Mouse (Mus musculus): ENCODE results near the gene Cacnb4. TPM values are rescaled to one million over a fixed set of nuclear protein-coding genes. Genes with fewer than 3 reads are reported as not detected.
A peak's percentile ranks its signal among the peaks of the same experiment; 100 is the strongest.

The Cacnb4 gene
- under 1 TPM; 0.27 to 0.28 TPM for total RNA-seq (2021)
- long read RNA-seq, experiment 1, partial matches to known transcripts, result 0 of 2 reads
- long read RNA-seq, experiment 1, other reads (novel, unspliced or antisense), result 2 of 2 reads
- long read RNA-seq, experiment 2, partial matches to known transcripts, result 0 of 6 reads
- long read RNA-seq, experiment 2, other reads (novel, unspliced or antisense), result 6 of 6 reads

- peak; percentile 21 to 50 for DNase-seq
These were observed at the start of gene Cacnb4 for GRCm38 (mm10) chr2:52676023-52676912. TSS of gene Cacnb4 (minus strand) at chr2:52676831.

DNA sequence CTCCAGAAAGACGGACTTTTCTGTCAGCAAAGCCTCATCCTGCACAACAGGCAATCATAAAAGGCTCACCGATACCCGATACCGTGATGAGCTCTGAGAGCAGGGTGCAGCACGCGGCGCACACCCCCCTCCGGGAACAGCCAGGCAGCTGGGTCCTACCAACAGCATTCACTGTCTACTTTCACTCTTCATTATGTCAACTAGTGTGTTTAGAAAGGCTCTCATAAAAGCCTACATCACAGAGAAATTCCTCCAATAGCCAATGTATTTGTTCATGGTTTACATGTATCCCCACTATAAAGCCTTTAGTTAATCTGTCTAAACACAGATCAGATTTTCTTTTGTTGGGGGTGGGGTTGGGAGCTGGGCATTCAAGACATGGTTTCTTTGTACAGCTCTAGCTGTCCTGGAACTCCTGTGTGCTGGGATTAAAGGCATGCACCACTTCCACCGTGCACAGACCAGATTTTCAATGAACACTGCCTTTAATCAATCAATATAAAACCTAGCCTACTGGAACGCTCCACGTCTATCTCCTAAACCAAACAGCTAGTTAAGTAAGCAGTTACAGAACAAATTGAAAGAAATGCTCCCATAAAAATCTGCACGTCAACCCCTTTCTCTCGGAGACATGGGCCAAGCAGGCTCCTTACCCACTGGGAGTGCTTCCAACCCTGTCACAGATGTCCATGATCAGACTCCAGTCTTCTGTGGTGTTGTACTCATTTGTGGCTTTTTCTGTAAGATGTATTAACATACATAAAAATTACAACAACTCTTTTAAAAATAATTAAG lies 43.8 kb upstream of the Cacnb4 start:
- DNase-seq, result no peak

GRCm38 (mm10) chr2:52717076-52717475 lies 40.4 kb upstream of the Cacnb4 start:
- DNase-seq, result peak; percentile 19 to 21

DNA sequence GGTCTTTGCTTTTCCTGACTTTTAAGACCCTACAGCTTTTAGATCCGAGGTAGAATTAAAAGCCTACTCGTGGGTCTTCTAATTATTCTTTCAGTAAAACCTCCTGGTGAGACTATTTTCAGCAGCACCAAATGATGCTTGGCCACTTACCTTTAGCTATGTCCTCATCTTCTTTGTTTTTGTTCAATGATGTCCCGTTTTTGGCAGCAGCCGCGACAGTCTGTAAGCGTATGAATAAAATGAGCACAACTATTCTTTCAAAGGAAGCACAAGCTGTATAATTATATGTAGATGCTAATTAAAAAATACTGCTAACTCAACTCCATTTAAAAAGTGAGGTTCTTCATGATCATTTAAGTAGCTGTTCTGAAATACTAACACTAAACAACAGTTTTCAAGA lies 38.9 kb upstream of the Cacnb4 start:
- DNase-seq, result no peak

GRCm38 (mm10) chr2:52714111-52714510 lies 37.5 kb upstream of the Cacnb4 start:
- DNase-seq, result no peak

DNA sequence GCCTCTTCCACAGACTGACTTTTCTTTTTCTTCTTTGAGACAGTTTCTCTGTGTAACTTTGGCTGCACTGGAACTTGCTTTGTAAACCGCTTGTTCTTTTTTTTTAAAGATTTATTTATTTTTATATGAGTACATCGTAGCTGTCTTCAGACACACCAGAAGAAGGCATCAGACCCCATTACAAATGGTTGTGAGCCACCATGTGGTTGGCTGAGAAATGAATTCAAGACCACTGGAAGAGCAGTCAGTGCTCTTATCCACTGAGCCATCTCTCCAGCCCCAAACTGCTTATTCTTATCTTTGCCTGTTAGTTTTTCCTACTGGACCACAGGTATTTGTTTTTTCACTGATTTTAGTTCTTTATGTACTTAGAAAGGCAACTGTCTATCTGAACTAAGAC lies 34.2 kb upstream of the Cacnb4 start:
- no peak for DNase-seq

DNA sequence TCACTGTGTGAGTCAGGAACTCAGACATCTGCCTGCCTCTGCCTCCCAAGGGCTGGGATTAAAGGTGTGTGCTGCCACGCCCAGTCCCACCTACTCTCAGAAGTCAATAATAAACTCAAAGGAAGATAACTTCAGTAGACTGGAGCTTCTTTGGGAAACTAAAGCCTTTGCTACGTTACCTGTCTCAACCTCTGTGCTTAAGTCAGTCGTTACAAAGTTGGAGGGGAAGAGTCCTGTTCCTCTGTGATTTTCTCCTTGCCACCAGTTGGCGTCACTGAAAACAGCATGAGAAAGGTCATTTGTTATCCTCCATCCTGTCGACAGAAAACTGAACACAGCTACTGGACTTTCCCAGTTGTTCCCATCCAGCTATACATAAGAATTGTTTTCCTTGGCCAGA lies 32.8 kb upstream of the Cacnb4 start:
- DNase-seq, result no peak

DNA sequence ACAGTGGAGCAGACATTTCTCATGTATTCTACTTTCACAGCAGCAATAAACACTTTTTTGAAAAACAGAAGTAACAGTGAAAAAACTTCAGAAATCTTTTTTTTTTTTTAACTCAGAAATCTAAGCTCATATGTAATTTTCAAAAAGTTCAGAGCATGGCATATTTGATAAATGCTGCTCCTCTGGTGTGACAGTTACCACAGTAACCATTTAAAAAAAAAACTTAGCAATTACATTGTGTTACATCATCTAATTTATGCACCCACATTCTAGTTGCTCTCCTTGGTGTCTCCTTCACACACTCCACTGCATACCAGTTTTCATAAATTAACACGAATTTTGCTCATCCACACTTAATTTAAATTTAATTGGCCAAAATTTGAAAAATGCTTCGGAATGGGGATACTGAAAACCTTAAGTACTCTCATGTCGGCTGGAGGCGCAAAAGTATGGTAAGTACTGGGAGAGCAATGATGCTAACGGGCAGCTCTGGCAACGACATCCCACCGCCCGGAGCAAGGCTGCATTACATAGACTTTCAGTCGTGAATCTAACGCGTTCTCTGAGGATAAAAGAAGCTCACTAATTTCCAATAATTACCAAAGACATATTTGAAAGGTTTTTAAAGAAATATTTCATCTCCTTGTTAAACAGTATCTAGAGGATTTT lies 24.9 kb upstream of the Cacnb4 start:
- DNase-seq, result no peak

DNA sequence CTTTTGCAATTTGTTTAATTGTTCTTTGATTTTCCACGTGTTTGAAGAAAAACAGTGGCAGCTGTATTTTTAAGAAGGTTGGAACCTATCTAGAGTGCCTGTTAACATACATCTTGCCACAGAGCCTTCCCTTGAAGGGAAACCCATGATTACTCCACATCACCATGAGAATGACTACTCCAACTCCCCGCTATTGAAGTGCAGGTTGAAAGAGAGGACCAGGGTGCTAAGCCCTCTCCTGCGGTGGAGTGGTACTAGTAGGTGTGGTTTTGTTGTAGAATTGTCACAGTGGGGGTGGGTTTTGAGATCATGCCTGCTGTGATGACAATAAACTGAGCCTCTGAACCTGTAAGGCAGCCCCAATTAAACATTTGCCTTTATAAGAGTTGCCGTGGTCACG lies 23.7 kb upstream of the Cacnb4 start:
- DNase-seq, result no peak

DNA sequence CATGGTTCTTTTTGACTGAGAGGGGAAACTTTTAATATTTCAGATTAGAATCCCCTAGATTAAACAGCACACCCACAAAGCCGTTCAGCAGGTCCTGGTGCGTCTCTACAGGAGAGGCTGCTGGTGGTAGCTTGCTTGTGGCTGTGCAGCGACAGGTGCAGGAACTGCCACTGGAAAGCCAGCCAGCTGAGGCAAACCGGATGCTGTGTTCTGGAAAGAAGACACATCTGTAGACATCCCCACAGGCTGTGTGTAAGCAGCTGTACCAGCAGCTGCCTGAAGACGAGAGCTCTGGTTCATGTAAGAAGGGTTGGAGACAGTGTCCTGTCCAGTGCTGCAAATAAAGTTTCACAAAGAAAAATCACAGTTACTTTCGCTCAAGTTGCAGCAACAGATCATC lies 18.0 kb upstream of the Cacnb4 start:
- DNase-seq, result no peak

GRCm38 (mm10) chr2:52691745-52692144 lies 15.1 kb upstream of the Cacnb4 start:
- no peak for DNase-seq

GRCm38 (mm10) chr2:52686601-52687000 lies 10.0 kb upstream of the Cacnb4 start:
- DNase-seq, result no peak

DNA sequence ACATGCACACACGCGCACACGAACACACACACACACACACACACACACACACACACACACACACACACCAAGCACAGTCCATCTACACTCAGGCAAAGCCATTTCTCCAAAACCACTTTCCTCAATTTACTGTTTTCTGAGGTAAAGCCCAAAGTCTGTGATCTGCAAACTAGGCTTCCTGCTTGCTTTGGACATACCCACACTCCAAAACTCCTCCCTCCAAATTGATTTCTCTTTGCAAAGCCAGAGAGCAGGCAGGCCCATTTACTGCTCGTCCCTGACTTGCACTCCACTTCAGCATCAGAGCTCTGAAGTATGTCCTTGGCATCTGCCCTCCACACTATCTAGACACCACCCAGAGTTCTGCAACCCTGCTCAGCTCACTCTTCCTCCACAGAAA lies 958 bp upstream of the Cacnb4 start:
- DNase-seq, result no peak

GRCm38 (mm10) chr2:52676913-52677303 lies 277 bp upstream of the Cacnb4 start:
- no peak for DNase-seq

GRCm38 (mm10) chr2:52675278-52675987 lies 1.2 kb downstream of the Cacnb4 start:
- peak; percentile 4 to 5 for DNase-seq

- peak; percentile 14 to 46 for DNase-seq
These were observed 1.7 kb downstream of the Cacnb4 start for GRCm38 (mm10) chr2:52674886-52675277.

- no peak for DNase-seq
These were observed 3.5 kb downstream of the Cacnb4 start for GRCm38 (mm10) chr2:52673172-52673571.

- no peak for DNase-seq
These were observed 5.9 kb downstream of the Cacnb4 start for GRCm38 (mm10) chr2:52670733-52671132.

DNA sequence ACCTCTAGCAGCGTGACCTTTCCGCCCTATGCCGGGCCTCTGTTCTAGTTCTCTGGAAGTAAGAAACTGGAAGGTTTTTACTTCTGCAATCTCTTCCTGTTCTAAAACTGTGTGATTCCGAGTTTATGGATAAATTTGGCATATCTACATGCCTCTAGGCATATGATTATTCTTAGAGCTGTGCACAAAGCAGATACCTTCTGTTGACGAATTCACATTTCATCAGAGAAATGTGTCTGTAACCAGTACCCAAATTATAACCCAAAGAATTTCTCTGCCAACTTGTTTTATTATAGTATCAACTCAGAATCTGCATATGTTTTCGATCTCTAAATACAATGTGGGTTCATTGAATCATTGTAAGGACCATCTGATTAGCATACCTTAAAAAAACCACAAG lies 8.2 kb downstream of the Cacnb4 start:
- no peak for DNase-seq

GRCm38 (mm10) chr2:52656722-52657121 lies 19.9 kb downstream of the Cacnb4 start:
- DNase-seq, result no peak

GRCm38 (mm10) chr2:52654541-52654940 lies 22.1 kb downstream of the Cacnb4 start:
- DNase-seq, result no peak

GRCm38 (mm10) chr2:52651547-52651946 lies 25.1 kb downstream of the Cacnb4 start:
- no peak for DNase-seq

All from heart, adult 18-20 months (tissue).